Mouse (Mus musculus) embryonic facial prominence, embryonic 15.5 days (tissue): ENCODE results near the gene Msh5. TPM values are rescaled to one million over a fixed set of nuclear protein-coding genes. Genes with fewer than 3 reads are reported as not detected.

Experiments used
- ATAC-seq: fragments of 200-750 bp; cut with Nextera tagmentation; 2 replicates; pipeline ENCODE4 v1.8.0; 2017; ENCODE audit warnings: low read depth, moderate TSS enrichment; ENCODE audit not compliant: insufficient number of reproducible peaks, low FRiP score, low TSS enrichment
- H3K27ac ChIP-seq: fragments of 300-500 bp; sonication (generic); replicated peaks from 2 replicates; pipeline ENCODE4 v1.5.1; 2015; ENCODE audit warnings: mild to moderate bottlenecking, inconsistent platforms
- H3K27me3 ChIP-seq: fragments of 300-500 bp; sonication (generic); 2 replicates; pipeline ENCODE4 v1.6.1; 2015; ENCODE audit warnings: inconsistent platforms
- H3K36me3 ChIP-seq: fragments of 300-500 bp; sonication (generic); 2 replicates; pipeline ENCODE4 v1.6.1; 2015; ENCODE audit warnings: mild to moderate bottlenecking, inconsistent platforms
- H3K4me1 ChIP-seq: fragments of 300-500 bp; sonication (generic); 2 replicates; pipeline ENCODE4 v1.6.1; 2015; ENCODE audit warnings: inconsistent platforms
- H3K4me2 ChIP-seq: fragments of 300-500 bp; sonication (generic); replicated peaks from 2 replicates; pipeline ENCODE4 v1.6.1; 2015; ENCODE audit warnings: mild to moderate bottlenecking, inconsistent platforms
- H3K4me3 ChIP-seq: fragments of 300-500 bp; sonication (generic); replicated peaks from 2 replicates; pipeline ENCODE4 v1.5.1; 2015; ENCODE audit warnings: mild to moderate bottlenecking, inconsistent platforms
- H3K9ac ChIP-seq: fragments of 300-500 bp; sonication (generic); 2 replicates; pipeline ENCODE4 v1.6.1; 2015; ENCODE audit warnings: inconsistent platforms
- H3K9me3 ChIP-seq: fragments of 300-500 bp; sonication (generic); replicated peaks from 2 replicates; pipeline ENCODE4 v1.6.1; 2016; ENCODE audit warnings: inconsistent platforms
- WGBS: fragments of 180-500 bp; shearing (Covaris S2); methylation state at CpG from one replicate; pipeline ENCODE4 v1.1.7; 2015; 5-methylcytosine and 5-hydroxymethylcytosine counted together
- polyA plus RNA-seq: library from polyadenylated mRNA; unstranded; fragments of >200 nt; fragmentation: Nextera tagmentation; extraction: Ambion mirVana; gene quantifications from 2 replicates; pipeline ENCODE4 v1.2.1, GENCODE M21; 2015

The Msh5 gene
- polyA plus RNA-seq, 1 experiment from 2014 or later = 5.4 TPM

DNA sequence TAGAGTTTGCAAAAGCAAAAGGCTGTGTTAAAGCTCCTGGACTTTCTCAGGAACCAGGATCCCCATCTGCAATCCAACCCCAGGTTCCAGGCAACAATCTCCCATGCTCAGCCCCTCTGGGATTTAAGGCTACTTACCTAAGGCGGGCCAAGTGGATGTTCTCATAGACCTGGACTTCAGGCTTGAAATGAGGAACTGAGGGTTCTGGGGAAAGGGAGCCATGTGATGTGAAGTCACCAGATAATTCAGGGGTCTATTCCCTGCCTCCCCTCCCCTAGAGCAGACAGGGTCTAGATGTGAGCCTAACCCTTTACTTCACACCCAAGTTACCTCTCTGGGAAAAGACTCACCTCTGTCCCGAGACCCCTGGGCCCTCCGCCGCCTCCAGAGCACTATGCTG, 34.2 kb upstream of the Msh5 start:
- H3K9ac ChIP-seq = no peak overlapping the region; the same call in 1 of the 2 replicates
- WGBS = 68% methylated on average over 4 of the region's 4 CpGs
- no peaks in the 10 kb centered on the region for H3K36me3 ChIP-seq
- ATAC-seq = no peak
- H3K4me3 ChIP-seq = no peak overlapping the region
- no peak overlapping the region for H3K27ac ChIP-seq
- H3K4me1 ChIP-seq = peaks cover 18% of the 10 kb centered on the region
- no peak overlapping the region for H3K4me2 ChIP-seq
- H3K27me3 ChIP-seq = no peaks in the 10 kb centered on the region
- no peaks in the 10 kb centered on the region for H3K9me3 ChIP-seq

GRCm38 (mm10) chr17:35080248-35080647, 33.7 kb upstream of the Msh5 start:
- Histone ChIP-seq H3K9me3 (no peaks in the 10 kb centered on the region), H3K36me3 (no peaks in the 10 kb centered on the region), H3K27me3 (no peaks in the 10 kb centered on the region), H3K4me2 (no peak overlapping the region), H3K4me3 (no peak overlapping the region), H3K9ac (no peak overlapping the region; the same call in 1 of the 2 replicates), H3K4me1 (peaks cover 18% of the 10 kb centered on the region), H3K27ac (no peak overlapping the region)
- WGBS = 40% methylated on average over 6 of the region's 6 CpGs
- ATAC-seq = no peak

DNA sequence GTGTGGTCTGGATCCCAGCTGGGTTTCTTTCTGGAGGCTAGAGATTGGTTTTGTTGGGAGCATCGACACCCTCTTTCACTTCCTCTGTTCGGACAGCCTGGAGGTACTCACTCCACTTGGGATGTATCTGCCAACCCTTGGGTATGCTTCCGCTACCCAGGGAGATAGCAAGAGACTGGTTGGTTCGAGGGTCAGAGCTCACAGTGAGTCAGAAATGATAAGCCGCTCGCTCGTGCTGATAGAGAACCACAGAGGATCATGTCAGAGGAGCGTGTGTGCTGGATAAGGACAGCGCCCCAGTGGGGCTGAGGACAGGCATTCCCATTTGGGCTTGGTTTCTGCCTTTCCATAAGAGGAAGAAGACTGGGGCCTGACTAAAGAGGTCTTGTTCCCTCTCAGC, 33.2 kb upstream of the Msh5 start:
- H3K27ac ChIP-seq = no peak overlapping the region
- 58% methylated on average over 9 of the region's 9 CpGs for WGBS
- H3K9ac ChIP-seq = no peak overlapping the region
- ATAC-seq = no peak
- H3K4me2 ChIP-seq = no peak overlapping the region
- no peaks in the 10 kb centered on the region for H3K27me3 ChIP-seq
- no peaks in the 10 kb centered on the region for H3K9me3 ChIP-seq
- no peaks in the 10 kb centered on the region for H3K36me3 ChIP-seq
- H3K4me1 ChIP-seq = peaks cover 18% of the 10 kb centered on the region
- no peak overlapping the region for H3K4me3 ChIP-seq

DNA sequence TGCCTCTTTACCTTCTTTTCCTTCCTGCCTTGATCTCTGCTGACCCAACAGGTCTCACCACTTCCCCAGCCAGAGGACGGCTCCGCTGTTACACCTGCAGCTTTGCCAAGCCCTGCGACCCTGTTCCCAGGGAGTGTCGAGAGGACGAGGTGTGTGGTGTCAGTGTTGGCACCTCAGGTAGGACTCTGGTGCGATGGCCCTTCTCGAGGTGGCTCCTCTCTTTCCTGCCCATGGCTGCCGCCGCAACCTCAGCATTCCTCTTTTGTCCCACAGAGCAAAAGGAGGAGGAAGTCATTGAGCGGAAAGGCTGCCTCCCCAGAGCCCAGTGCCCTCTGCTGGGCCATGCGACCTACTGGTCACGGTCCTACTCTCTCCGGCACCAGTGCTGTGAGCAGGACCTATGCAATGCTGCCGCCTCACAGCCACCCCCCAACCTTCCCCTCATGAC, 31.3 kb upstream of the Msh5 start, which contains the start of gene Ly6g6d:
Gene Ly6g6d (minus strand): TSS at position 280 of the 448 bp plus-strand sequence.
- Histone ChIP-seq H3K4me3 (peak within 1 kb of the TSS; percentile 10; the same call in 1 of the 2 replicates), H3K9me3 (no peaks in the 10 kb centered on the region), H3K36me3 (no peaks in the 10 kb centered on the region), H3K4me1 (peaks cover 25% of the 10 kb centered on the region), H3K27me3 (no peaks in the 10 kb centered on the region), H3K4me2 (peak within 1 kb of the TSS; percentile 34), H3K9ac (no peak within 1 kb of the TSS), H3K27ac (peak within 1 kb of the TSS; percentile 51)
- no peak for ATAC-seq
- 16% methylated on average over 14 of the region's 14 CpGs for WGBS

- no peak overlapping the region for H3K9ac ChIP-seq
- WGBS = 21% methylated on average over 2 of the region's 2 CpGs
- peak overlapping the region; percentile 10; the same call in 1 of the 2 replicates for H3K4me3 ChIP-seq
- no peaks in the 10 kb centered on the region for H3K27me3 ChIP-seq
- H3K36me3 ChIP-seq = no peaks in the 10 kb centered on the region
- H3K4me1 ChIP-seq = peaks cover 25% of the 10 kb centered on the region
- ATAC-seq = no peak
- H3K4me2 ChIP-seq = peak overlapping the region; percentile 34
- H3K27ac ChIP-seq = peak overlapping the region; percentile 51
- H3K9me3 ChIP-seq = no peaks in the 10 kb centered on the region
These were observed 30.7 kb upstream of the Msh5 start for GRCm38 (mm10) chr17:35077285-35077684.

DNA sequence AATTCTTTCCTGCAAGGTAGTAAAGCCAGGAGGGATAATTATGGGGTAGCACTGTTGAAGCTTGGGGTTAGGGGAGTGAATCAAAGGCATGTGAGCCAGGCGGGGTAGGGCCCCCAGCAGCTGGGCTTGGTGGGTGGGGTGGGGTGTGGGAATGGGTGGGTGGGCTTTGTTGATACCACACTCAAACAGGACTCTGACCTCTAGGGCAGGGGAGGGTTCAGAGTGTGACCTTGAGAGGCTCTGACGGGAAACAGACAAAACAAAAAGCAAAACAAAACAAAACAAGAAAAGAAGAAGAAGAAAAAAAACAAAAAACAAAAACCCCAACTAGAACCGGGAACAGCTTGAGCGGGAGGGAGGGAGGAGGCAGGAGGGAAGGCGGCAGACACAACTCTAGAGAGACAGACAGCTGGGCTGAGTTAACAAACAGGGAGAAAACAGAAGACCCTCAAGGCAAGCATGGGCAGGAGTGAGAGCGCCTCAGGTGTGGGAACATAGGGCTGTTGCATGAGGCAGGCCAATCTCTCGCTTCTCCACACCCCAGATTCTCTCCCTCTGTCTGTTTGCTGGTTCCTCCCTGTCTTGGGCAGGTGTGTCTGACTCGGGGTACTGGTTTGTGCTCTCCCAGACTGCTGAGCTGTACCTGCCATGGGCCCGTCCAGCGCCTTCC, 30.1 kb upstream of the Msh5 start, which contains the start of gene Ly6g6e:
Gene Ly6g6e (plus strand): TSS at position 396 of the 670 bp plus-strand sequence.
- Histone ChIP-seq H3K4me1 (peaks cover 25% of the 10 kb centered on the region), H3K9me3 (no peaks in the 10 kb centered on the region), H3K27ac (peak within 1 kb of the TSS; percentile 51), H3K27me3 (no peaks in the 10 kb centered on the region), H3K4me3 (peak within 1 kb of the TSS; percentile 10; the same call in 1 of the 2 replicates), H3K9ac (no peak within 1 kb of the TSS), H3K4me2 (peak within 1 kb of the TSS; percentile 34), H3K36me3 (no peaks in the 10 kb centered on the region)
- ATAC-seq = peak; percentile 47; the same call in 1 of the 2 replicates
- WGBS = 11% methylated on average over 10 of the region's 10 CpGs

- Histone ChIP-seq H3K9ac (no peak overlapping the region), H3K27ac (no peak overlapping the region), H3K27me3 (no peaks in the 10 kb centered on the region), H3K4me2 (no peak overlapping the region), H3K9me3 (no peaks in the 10 kb centered on the region), H3K4me3 (no peak overlapping the region), H3K36me3 (no peaks in the 10 kb centered on the region), H3K4me1 (peaks cover 34% of the 10 kb centered on the region)
- ATAC-seq = no peak
- WGBS = 43% methylated on average over 17 of the region's 17 CpGs
These were observed 27.6 kb upstream of the Msh5 start for GRCm38 (mm10) chr17:35074097-35074496.

DNA sequence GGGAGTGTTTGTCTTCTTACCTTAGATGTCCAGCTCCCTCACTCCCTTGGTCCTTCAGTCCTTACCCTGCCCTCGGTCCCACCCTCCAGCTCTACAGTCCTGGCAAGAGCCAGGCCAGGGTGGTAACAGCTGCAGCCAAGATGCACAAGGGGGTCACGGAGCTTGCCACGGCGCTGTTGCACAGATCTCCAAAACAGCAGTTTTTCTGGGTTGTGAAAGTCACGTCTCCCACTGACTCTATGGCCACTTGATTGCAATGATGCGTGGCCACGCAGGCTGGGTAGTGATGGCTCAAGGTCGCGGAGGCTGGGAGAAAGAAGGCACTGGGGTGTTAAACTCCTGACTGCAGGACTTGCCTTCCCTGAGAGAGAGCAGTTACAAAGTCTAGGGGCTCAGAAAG, 24.9 kb upstream of the Msh5 start:
- Histone ChIP-seq H3K27me3 (peaks cover 6% of the 10 kb centered on the region; the same call in 1 of the 2 replicates), H3K4me2 (no peak overlapping the region), H3K4me3 (no peak overlapping the region), H3K4me1 (peaks cover 18% of the 10 kb centered on the region), H3K9me3 (no peaks in the 10 kb centered on the region), H3K27ac (no peak overlapping the region), H3K9ac (no peak overlapping the region), H3K36me3 (no peaks in the 10 kb centered on the region)
- WGBS = 74% methylated on average over 9 of the region's 9 CpGs
- ATAC-seq = no peak

- H3K27me3 ChIP-seq = peaks cover 10% of the 10 kb centered on the region; the same call in 1 of the 2 replicates
- H3K4me3 ChIP-seq = no peak overlapping the region
- ATAC-seq = no peak
- 42% methylated on average over 6 of the region's 6 CpGs for WGBS
- no peaks in the 10 kb centered on the region for H3K36me3 ChIP-seq
- peak overlapping the region; percentile 44; the same call in 1 of the 2 replicates for H3K27ac ChIP-seq
- peaks cover 16% of the 10 kb centered on the region for H3K4me1 ChIP-seq
- H3K9me3 ChIP-seq = no peaks in the 10 kb centered on the region
- H3K4me2 ChIP-seq = no peak overlapping the region
- H3K9ac ChIP-seq = no peak overlapping the region
These were observed 24.1 kb upstream of the Msh5 start for GRCm38 (mm10) chr17:35070556-35071229.

DNA sequence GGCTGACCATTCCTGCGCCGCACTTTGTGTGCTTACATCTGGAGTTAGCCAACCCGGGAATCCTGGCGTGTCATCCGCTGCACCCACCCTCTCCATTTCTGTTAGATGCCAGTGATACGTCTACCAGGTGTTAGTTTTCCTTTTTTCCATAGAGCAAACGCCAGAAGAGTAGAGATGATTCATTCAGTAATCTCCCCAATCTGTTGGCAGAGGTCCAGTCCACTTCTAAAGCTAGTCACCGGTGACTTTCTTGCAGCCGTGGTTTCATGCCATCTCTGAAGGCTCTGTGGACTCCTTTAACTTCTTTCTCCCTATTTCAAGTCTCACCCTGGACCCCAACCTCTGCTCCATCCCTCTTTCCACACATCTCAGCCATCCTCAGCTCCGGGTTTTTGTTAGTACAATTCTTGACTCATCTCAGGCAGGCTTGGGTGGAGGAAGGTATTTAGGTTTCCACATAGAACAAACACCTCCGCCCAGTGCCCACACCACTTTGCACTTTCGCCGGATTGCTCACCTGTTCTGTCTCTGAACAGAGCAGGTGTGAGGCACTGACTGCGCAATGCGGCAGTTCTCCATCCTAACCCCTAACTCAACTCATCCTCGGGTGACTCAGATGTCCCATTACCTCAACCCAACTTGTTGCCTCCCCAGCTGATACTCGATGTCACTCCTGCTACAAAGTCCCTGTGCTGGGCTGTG, 21.8 kb upstream of the Msh5 start:
- ATAC-seq = no peak
- Histone ChIP-seq H3K36me3 (no peaks in the 10 kb centered on the region), H3K4me2 (no peak overlapping the region), H3K27me3 (peaks cover 22% of the 10 kb centered on the region; the same call in 1 of the 2 replicates), H3K4me1 (peaks cover 24% of the 10 kb centered on the region), H3K9me3 (no peaks in the 10 kb centered on the region), H3K4me3 (0 out of 2 replicates have a peak overlapping the region, but pooled peaks have one; percentile 6), H3K9ac (no peak overlapping the region), H3K27ac (peak overlapping the region; percentile 51; the same call in 1 of the 2 replicates)
- 68% methylated on average over 17 of the region's 17 CpGs for WGBS

DNA sequence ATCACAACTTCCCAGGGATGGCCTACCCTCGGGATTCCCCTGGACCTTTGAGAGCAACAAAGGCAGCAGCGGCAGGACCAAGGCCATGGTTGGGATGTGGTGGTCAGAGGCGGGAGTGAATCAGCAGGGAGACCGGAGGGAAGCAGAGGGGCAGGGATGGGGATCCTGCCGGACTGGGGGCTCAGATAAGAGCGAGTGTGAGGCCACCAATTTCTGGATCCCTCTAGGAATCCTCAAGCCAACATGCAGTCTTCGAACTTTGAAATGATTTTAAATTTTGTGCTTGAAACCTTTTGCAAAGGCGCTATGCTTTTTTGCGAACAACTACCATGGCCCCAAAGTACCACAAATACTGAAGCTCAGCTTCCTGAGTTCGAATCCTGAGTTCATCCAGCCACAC, 19.5 kb upstream of the Msh5 start, which contains the start of gene Mpig6b:
Gene Mpig6b (minus strand): TSS at position 101 of the 400 bp plus-strand sequence.
- WGBS = 52% methylated on average over 10 of the region's 10 CpGs
- ATAC-seq = no peak
- Histone ChIP-seq H3K27me3 (peaks cover 22% of the 10 kb centered on the region; the same call in 1 of the 2 replicates), H3K27ac (peak within 1 kb of the TSS; percentile 80), H3K4me1 (peaks cover 27% of the 10 kb centered on the region), H3K36me3 (peaks cover 19% of the 10 kb centered on the region), H3K9me3 (no peaks in the 10 kb centered on the region), H3K4me3 (peak within 1 kb of the TSS; percentile 41), H3K9ac (0 out of 2 replicates have a peak within 1 kb of the TSS, but pooled peaks have one; percentile 26), H3K4me2 (peak within 1 kb of the TSS; percentile 54)
